16 mouse cellular contexts compared by ENCODE assay signal in the genomic region with DNA sequence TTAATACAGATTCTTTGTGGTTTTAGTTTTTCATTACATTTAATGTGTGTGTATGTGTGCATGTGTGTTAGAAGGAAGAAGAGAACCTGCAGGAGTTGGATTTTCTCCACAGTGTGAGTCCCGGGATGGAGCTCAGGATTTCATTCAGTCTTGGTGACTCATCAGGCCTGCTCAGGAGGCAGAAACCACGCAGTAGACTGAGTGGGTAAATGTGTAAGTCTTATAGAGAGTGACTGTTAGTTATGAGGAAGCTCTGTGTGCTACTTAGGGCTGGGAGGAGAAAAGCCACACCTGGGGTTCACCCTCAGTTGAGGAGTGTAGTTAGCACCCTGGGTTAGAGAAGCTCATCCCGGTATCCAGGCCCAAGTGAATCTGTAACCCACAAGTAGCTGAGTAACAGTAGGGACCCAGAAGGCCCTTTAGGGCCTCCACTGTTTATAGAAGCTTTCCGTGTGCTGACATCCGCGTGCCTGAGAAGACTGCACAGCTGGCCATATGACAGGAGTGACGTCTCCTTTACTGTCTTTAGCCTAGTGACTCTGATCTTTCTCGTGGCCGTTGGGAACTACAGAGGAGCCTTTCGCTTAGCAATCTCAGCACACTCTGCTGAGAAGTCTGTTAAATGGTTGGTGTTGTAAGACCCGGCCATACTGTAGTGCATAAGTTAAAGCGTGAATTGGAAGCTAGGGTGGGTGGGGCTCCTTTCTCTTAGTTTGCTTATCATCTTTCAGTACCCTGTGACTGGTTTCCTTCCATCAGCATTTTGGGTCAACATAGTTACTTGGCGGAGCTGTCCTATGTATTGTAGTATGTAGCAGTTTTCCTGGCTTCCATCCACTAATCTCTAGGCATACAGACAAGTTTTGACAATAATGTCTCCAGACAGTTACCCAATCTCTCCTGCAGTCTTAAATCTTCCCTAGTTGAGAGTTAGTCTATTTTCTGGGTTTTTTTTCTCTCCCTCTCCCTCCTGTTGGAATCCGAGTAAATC. TPM values are rescaled to one million over a fixed set of nuclear protein-coding genes. Genes with fewer than 3 reads are reported as not detected.
DNase-seq lines count a peak whose midpoint lies in the region; ATAC-seq lines count a peak whose summit lies in the region.
"Had no signal": no experiment of that assay in that cellular context is flagged by ENCODE, and none has a peak within 500 bp of the region (broad histone marks: within the 10 kb centered on the region; RNA-seq: fewer than 3 reads in every experiment).

No protein-coding gene starts in this region.

- 66% methylated on average over 14 of the region's 14 CpGs for WGBS in embryonic facial prominence, embryonic 15.5 days

- H3K4me2 ChIP-seq in embryonic facial prominence, embryonic 15.5 days (replicated peaks) = no peak overlapping the region
- H3K4me2 ChIP-seq: embryonic facial prominence, embryonic 13.5 days; heart, embryonic 15.5 days had no signal

- H3K9me3 ChIP-seq in embryonic facial prominence, embryonic 15.5 days (replicated peaks) = no peaks in the 10 kb centered on the region
- H3K9me3 ChIP-seq: embryonic facial prominence, embryonic 13.5 days; heart, embryonic 15.5 days had no signal

- H3K4me3 ChIP-seq in embryonic facial prominence, embryonic 15.5 days (replicated peaks) = no peak overlapping the region
- H3K4me3 ChIP-seq: embryonic facial prominence, embryonic 13.5 days; heart, embryonic 15.5 days had no signal

- ATAC-seq in embryonic facial prominence, embryonic 15.5 days (ENCODE audit: insufficient number of reproducible peaks, low FRiP score, low TSS enrichment, low read depth) = no peak
- ATAC-seq: forebrain, embryonic 16.5 days; hindbrain, embryonic 16.5 days had no signal

- 0 out of 2 replicates have a peak, but pooled peaks cover 3% of the 10 kb centered on the region for H3K36me3 ChIP-seq in embryonic facial prominence, embryonic 15.5 days

- intact Hi-C loops in heart, postnatal 10 days (cut with DNase I) = no loop called here

- H3K27me3 ChIP-seq in embryonic facial prominence, embryonic 15.5 days = no peaks in the 10 kb centered on the region
- H3K27me3 ChIP-seq: embryonic facial prominence, embryonic 13.5 days; heart, embryonic 15.5 days had no signal

- peak overlapping the region; percentile 12; the same call in 1 of the 2 replicates for H3K27ac ChIP-seq in embryonic facial prominence, embryonic 15.5 days (replicated peaks)
- H3K27ac ChIP-seq: embryonic facial prominence, embryonic 13.5 days; heart, embryonic 15.5 days; liver, embryonic 14.5 days had no signal

- H3K4me1 ChIP-seq in embryonic facial prominence, embryonic 15.5 days = peaks cover 5% of the 10 kb centered on the region; the same call in 1 of the 2 replicates

- no peak overlapping the region for H3K9ac ChIP-seq in embryonic facial prominence, embryonic 15.5 days
- H3K9ac ChIP-seq: embryonic facial prominence, embryonic 13.5 days; heart, embryonic 15.5 days; liver, embryonic 14.5 days had no signal

- DNase-seq in heart, postnatal 10 days = peak; percentile 15 to 22
- no peak for DNase-seq in heart, adult 8-10 months (ENCODE audit: low spot score)
- DNase-seq in 416B (ENCODE audit: low read depth) = peak; percentile 58
- peak; percentile 69 for DNase-seq in lung, postnatal 10 days
- no peak for DNase-seq in layer of hippocampus, postnatal 10 days (ENCODE audit: low spot score in 2 of 2)
- no peak for DNase-seq in cerebellum, postnatal 25 days
- DNase-seq in kidney, postnatal 10 days = no peak
- DNase-seq: adrenal gland, adult 8-10 months; cerebellum, postnatal 14 days; gastrocnemius, postnatal 25 days had no signal

RNA-seq across cellular contexts. Expression of a gene that starts 48.4 kb away (rescaled TPM):
- total RNA-seq in heart, postnatal 10 days (2021) = 10 to 100 TPM; 16.9 to 20.5 TPM
- 10 to 100 TPM; 14.7 to 16.8 (median 16.0) TPM for total RNA-seq in heart, adult 8-10 months (2022)
- polyA plus RNA-seq in embryonic facial prominence, embryonic 15.5 days (2015; fragmentation: Nextera tagmentation; extraction: Ambion mirVana) = 45.9 and 48.6 TPM in 2 replicates
- total RNA-seq in layer of hippocampus, postnatal 10 days (2021) = 10 to 100 TPM; 21.4 to 23.2 TPM

Comparison
In these comparisons a context has a peak if more than half of its experiments do, and no peak if none do; other contexts are left out.
1. DNase-seq: peak in heart, postnatal 10 days (2 of 2), 416B (single experiment) and lung, postnatal 10 days (single experiment); none in heart, adult 8-10 months (single experiment), layer of hippocampus, postnatal 10 days (0 of 2), cerebellum, postnatal 25 days (0 of 2) and kidney, postnatal 10 days (single experiment).